Mouse (Mus musculus) hindbrain, embryonic 13.5 days (tissue): Measurements from ENCODE around the gene Scpep1. TPM values are rescaled to one million over a fixed set of nuclear protein-coding genes. Genes with fewer than 3 reads are reported as not detected.

Source experiments
- ATAC-seq: fragments of 200-750 bp; cut with Nextera tagmentation; 2 replicates; pipeline ENCODE4 v1.8.0; 2017; ENCODE audit warnings: moderate TSS enrichment; ENCODE audit not compliant: low FRiP score
- H3K27ac ChIP-seq: fragments of 300-500 bp; sonication (generic); 2 replicates; pipeline ENCODE4 v1.5.1; 2015; ENCODE audit warnings: inconsistent platforms, mild to moderate bottlenecking, moderate library complexity
- H3K27me3 ChIP-seq: fragments of 300-500 bp; sonication (generic); 2 replicates; pipeline ENCODE4 v1.6.1; 2015; ENCODE audit warnings: mild to moderate bottlenecking, inconsistent platforms
- H3K36me3 ChIP-seq: fragments of 300-500 bp; sonication (generic); 2 replicates; pipeline ENCODE4 v1.6.1; 2015; ENCODE audit warnings: mild to moderate bottlenecking, inconsistent platforms
- H3K4me1 ChIP-seq: fragments of 300-500 bp; sonication (generic); replicated peaks from 2 replicates; pipeline ENCODE4 v1.6.1; 2015; ENCODE audit warnings: inconsistent platforms
- H3K4me2 ChIP-seq: fragments of 300-500 bp; sonication (generic); 2 replicates; pipeline ENCODE4 v1.6.1; 2015; ENCODE audit warnings: inconsistent platforms, mild to moderate bottlenecking, moderate library complexity
- H3K4me3 ChIP-seq: fragments of 300-500 bp; sonication (generic); 2 replicates; pipeline ENCODE4 v1.5.1; 2015; ENCODE audit warnings: mild to moderate bottlenecking, inconsistent platforms
- H3K9ac ChIP-seq: fragments of 300-500 bp; sonication (generic); 2 replicates; pipeline ENCODE4 v1.6.1; 2015; ENCODE audit warnings: mild to moderate bottlenecking, inconsistent platforms
- H3K9me3 ChIP-seq: fragments of 300-500 bp; sonication (generic); 2 replicates; pipeline ENCODE4 v1.6.1; 2016; ENCODE audit warnings: inconsistent platforms
- WGBS: fragments of 180-500 bp; shearing (Covaris S2); methylation state at CpG from one replicate; pipeline ENCODE4 v1.1.7; 2015; 5-methylcytosine and 5-hydroxymethylcytosine counted together
- polyA plus RNA-seq: library from polyadenylated mRNA; unstranded; fragments of >200 nt; fragmentation: Nextera tagmentation; extraction: Ambion mirVana; gene quantifications from 2 replicates; pipeline ENCODE4 v1.2.1, GENCODE M21; 2015

Scpep1 gene
- polyA plus RNA-seq, 1 experiment from 2014 or later = 24.5 TPM

DNA sequence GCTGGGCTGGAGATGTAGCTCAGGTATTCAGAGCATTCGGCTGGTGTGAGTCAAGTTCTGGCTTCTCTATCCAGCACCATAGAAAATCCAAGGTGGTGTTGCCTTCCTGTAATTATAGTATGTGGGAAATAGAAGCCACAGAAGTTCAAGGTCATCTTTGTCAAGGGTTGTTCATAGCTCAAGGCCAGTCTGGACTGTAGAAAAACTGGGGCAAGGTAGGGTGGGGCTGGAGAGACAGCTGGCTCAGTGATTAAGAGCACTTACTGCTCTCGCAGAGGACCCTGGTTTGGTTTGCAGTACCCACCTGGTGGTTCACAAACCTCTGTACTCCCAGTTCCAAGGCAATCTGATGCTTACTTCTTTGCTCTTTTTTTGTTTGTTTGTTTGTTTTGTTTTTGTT is 66.3 kb downstream of the Scpep1 start:
- Histone ChIP-seq H3K27me3 (no peaks in the 10 kb centered on the region), H3K4me3 (no peak overlapping the region), H3K4me1 (no peaks in the 10 kb centered on the region), H3K27ac (no peak overlapping the region), H3K36me3 (no peaks in the 10 kb centered on the region), H3K9me3 (no peaks in the 10 kb centered on the region), H3K4me2 (no peak overlapping the region), H3K9ac (no peak overlapping the region)
- ATAC-seq = no peak
- WGBS = 95% methylated on average over 2 of the region's 2 CpGs

DNA sequence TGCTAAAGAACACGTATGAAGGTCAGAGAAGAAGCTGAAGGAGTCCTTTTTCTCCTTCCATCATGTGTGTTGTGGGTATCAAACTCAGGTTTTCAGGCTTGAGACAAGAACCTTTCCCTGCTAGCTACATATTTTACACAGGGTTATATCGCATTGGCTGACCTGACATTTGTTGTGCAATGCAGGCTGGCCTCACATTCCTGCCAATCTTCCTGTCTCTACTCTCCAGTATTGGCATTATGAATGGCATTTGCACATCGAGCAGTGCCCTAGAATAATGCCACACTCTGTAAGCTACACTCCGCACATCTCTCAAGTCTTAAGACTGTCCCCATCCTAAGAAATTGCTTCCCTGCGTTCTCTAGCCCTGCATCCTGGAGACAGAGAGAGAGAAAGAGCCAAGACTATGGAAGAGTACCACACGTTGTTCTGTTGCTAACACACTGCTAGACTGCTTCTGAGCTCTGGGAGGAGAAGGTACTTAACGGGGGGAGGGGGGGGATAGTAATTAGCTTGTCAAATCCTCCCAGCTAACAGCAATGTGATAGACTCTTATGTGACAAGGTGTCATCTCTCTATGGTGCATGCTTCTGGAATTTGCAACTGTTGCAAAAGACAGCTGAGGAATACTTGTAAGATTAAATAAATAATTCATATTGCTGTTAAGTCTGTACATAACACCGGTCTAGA is 70.7 kb downstream of the Scpep1 start:
- no peak for ATAC-seq
- Histone ChIP-seq H3K9ac (no peak overlapping the region), H3K4me2 (no peak overlapping the region), H3K4me3 (no peak overlapping the region), H3K36me3 (no peaks in the 10 kb centered on the region), H3K27me3 (no peaks in the 10 kb centered on the region), H3K9me3 (no peaks in the 10 kb centered on the region), H3K4me1 (no peaks in the 10 kb centered on the region), H3K27ac (no peak overlapping the region)
- 75% methylated on average over 8 of the region's 8 CpGs for WGBS

DNA sequence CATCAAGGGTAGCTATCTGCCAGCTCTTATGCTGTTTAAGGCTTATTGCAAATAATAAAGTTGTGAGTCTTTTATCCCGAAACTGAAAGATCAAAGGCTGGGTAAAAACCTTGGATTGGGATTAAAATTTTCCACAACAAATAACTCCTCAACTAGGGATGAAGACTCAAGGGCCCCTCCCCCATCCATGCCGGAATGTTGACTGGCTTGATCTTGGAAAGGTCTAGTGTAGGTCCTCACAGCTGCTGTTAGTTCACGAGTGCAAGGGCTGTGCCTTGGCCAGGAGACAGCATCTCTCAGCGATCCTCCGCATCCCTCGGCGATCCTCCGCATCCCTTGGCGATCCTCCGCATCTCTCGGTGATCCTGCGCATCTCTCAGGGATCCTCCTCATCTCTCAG is 77.3 kb downstream of the Scpep1 start:
- no peaks in the 10 kb centered on the region for H3K36me3 ChIP-seq
- no peak overlapping the region for H3K27ac ChIP-seq
- no peak overlapping the region for H3K4me3 ChIP-seq
- peaks cover 25% of the 10 kb centered on the region for H3K27me3 ChIP-seq
- no peak overlapping the region for H3K4me2 ChIP-seq
- H3K9me3 ChIP-seq = no peaks in the 10 kb centered on the region
- peaks cover 8% of the 10 kb centered on the region for H3K4me1 ChIP-seq
- 92% methylated on average over 12 of the region's 12 CpGs for WGBS
- ATAC-seq = no peak
- no peak overlapping the region for H3K9ac ChIP-seq

Other genes starting within 250 kb of the Scpep1 start
- gene Msi2, start 237.0 kb downstream of the Scpep1 start, polyA plus RNA-seq = 36.6 and 41.0 TPM in 2 replicates
- 26.9 and 28.6 TPM in 2 replicates for gene Akap1, start 90.9 kb downstream of the Scpep1 start, polyA plus RNA-seq
- gene Elobl, start 11.5 kb upstream of the Scpep1 start, polyA plus RNA-seq = not detected in 2 replicates
- 26.7 and 27.3 TPM in 2 replicates for gene Coil, start 14.8 kb upstream of the Scpep1 start, polyA plus RNA-seq
- 4.6 and 4.8 TPM in 2 replicates for gene Trim25, start 43.9 kb upstream of the Scpep1 start, polyA plus RNA-seq
- 14.8 and 15.6 TPM in 2 replicates for gene Dgke, start 111.4 kb upstream of the Scpep1 start, polyA plus RNA-seq
- not detected in 2 replicates for gene Gm525, start 118.4 kb upstream of the Scpep1 start, polyA plus RNA-seq